Mouse (Mus musculus): ENCODE results near the gene Cfap74. TPM values are rescaled to one million over a fixed set of nuclear protein-coding genes. Genes with fewer than 3 reads are reported as not detected.

Gene Cfap74
- polyA plus RNA-seq, 1 experiment from 2014 or later = 0.07 TPM

DNA sequence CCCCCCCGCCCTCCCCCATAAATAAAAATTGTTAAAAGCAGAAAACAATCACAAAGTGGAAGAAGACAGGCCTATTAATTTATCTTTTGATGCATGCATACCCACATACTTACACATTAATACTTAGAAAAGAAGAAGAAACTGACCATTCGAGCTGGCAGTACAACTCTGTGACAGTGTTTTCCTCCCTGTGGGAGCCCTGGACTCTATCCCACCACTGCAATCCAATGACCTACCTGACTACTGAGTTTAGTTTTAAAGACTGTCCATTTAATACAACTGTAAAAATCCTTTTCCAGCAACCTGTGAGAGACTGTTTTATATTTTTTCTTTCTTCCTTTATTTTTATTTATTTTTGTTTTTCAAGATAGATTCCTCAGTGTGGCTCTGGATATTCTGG, 92.1 kb downstream of the Cfap74 start:
- no peak for ATAC-seq (ENCODE audit: insufficient read depth)
- H3K4me3 ChIP-seq (replicated peaks) = no peak overlapping the region
- WGBS (ENCODE audit: insufficient replicate concordance) = 46% methylated on average over 2 of the region's 2 CpGs

DNA sequence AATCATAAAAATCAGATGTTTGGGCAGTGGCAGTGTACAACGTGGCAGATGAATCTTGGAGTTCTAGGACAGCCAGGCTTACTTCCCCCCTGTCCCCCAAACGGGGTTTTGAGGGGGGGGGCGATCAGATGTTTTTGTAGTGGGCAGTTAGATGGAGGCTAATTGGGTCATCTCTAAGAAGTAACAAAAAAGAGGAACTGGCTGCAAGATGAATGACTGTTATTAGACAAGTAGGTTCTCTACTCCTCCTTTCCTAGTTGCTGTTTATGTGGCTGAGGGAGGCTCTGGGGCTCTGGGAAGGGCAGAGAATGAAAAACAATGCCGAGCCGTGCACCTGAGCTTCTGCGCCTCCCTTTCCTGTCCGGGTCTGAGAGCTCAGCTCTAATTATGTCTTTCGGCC, 96.1 kb downstream of the Cfap74 start:
- no peak for ATAC-seq (ENCODE audit: insufficient read depth)
- Histone ChIP-seq H3K27me3 (no peaks in the 10 kb centered on the region), H3K27ac (replicated peaks) (no peak overlapping the region), H3K4me3 (replicated peaks) (no peak overlapping the region), H3K9ac (no peak overlapping the region), H3K9me3 (replicated peaks) (no peaks in the 10 kb centered on the region), H3K4me1 (replicated peaks) (peaks cover 50% of the 10 kb centered on the region), H3K4me2 (no peak overlapping the region), H3K36me3 (replicated peaks) (no peaks in the 10 kb centered on the region)
- WGBS (ENCODE audit: insufficient replicate concordance) = 21% methylated on average over 8 of the region's 8 CpGs

More for the DNA sequence above, 92.1 kb downstream of the Cfap74 start:
- Histone ChIP-seq H3K9me3 (replicated peaks) (no peaks in the 10 kb centered on the region), H3K4me2 (no peak overlapping the region), H3K4me1 (replicated peaks) (peaks cover 44% of the 10 kb centered on the region), H3K27me3 (no peaks in the 10 kb centered on the region), H3K9ac (no peak overlapping the region), H3K27ac (replicated peaks) (no peak overlapping the region), H3K36me3 (replicated peaks) (no peaks in the 10 kb centered on the region)

DNA sequence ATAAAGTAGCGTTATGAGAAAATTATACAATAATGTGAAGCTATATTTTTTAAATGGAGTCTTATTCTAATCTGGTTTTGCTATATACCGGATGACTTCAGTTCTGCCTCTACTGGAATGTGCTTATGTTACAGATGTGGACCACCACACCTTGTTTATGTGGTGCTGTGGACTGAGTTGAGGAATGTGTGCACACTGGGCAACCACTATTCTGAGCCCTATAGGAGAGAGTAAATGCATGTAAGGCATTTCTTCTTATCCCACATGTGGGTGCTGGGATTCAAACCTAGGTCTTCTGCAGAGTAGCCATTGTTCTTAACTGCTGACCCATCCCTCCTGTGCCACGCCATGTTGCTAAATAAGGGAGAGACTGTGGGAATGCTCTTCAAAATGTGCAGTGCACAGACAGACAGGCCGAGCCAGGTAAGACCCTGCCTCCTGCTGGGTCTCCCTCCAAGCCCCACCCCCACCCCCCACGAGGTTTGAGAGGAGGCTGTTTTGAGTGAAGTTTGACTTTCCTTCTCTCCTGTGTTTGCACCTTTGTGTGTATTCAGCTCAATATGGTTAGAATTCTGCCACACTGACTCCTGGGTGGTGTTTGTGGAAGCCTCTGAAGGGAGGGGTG, 96.8 kb downstream of the Cfap74 start:
- H3K4me3 ChIP-seq (replicated peaks) = no peak overlapping the region
- no peak for ATAC-seq (ENCODE audit: insufficient read depth)
- H3K36me3 ChIP-seq (replicated peaks) = no peaks in the 10 kb centered on the region
- H3K4me1 ChIP-seq (replicated peaks) = peaks cover 52% of the 10 kb centered on the region
- H3K4me2 ChIP-seq = no peak overlapping the region
- no peaks in the 10 kb centered on the region for H3K9me3 ChIP-seq (replicated peaks)
- H3K9ac ChIP-seq = no peak overlapping the region; the same call in 1 of the 2 replicates
- no peaks in the 10 kb centered on the region for H3K27me3 ChIP-seq
- H3K27ac ChIP-seq (replicated peaks) = no peak overlapping the region
- 73% methylated on average over 5 of the region's 5 CpGs for WGBS (ENCODE audit: insufficient replicate concordance)

DNA sequence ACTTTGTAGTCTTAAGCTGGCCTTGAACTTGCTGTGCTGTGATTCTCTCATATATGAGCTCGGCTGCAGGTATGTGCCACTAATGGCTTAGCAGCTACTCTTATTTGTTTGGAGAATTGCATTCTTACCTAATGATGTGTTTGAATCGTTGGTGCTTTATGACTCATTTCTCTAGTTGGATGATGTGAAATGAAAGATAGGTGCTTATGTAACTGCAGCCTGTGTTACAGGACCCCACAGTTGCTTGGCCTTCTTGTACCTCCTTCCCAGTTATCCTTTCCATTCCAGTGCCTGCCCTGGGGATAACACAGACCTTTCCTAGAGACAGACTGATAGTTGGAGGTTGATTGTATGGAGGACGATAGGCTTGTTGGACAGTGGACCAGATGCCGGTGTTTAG, 99.6 kb downstream of the Cfap74 start:
- no peaks in the 10 kb centered on the region for H3K9me3 ChIP-seq (replicated peaks)
- WGBS (ENCODE audit: insufficient replicate concordance) = 75% methylated on average over 4 of the region's 4 CpGs
- no peak overlapping the region for H3K4me3 ChIP-seq (replicated peaks)
- no peak overlapping the region for H3K9ac ChIP-seq
- H3K4me2 ChIP-seq = no peak overlapping the region
- no peaks in the 10 kb centered on the region for H3K27me3 ChIP-seq
- ATAC-seq (ENCODE audit: insufficient read depth) = no peak
- no peaks in the 10 kb centered on the region for H3K36me3 ChIP-seq (replicated peaks)
- H3K27ac ChIP-seq (replicated peaks) = no peak overlapping the region
- H3K4me1 ChIP-seq (replicated peaks) = peaks cover 38% of the 10 kb centered on the region

DNA sequence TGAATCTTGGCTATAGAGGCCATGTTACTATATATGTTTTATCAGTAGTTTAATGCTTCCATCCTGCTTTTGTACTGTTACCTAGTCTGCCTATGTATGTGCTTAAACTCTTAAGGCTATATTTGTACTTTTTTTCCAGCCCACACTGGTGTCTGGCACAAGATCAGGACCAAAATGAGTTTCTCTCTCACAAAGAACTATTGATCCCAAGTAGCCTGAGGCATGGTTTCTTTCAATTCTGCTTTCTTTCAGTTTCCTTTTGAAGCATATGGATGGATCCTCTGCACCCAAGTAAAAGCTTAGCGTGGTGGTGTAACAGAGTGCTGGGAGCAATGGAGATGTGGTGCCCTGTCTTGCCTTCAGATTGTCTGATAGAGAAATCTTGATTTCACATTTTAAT, 102.0 kb downstream of the Cfap74 start:
- no peak overlapping the region for H3K4me2 ChIP-seq
- WGBS (ENCODE audit: insufficient replicate concordance) = 89% methylated on average over 1 of the region's 1 CpGs
- H3K36me3 ChIP-seq (replicated peaks) = no peaks in the 10 kb centered on the region
- no peak overlapping the region for H3K27ac ChIP-seq (replicated peaks)
- ATAC-seq (ENCODE audit: insufficient read depth) = no peak
- no peak overlapping the region for H3K4me3 ChIP-seq (replicated peaks)
- no peaks in the 10 kb centered on the region for H3K27me3 ChIP-seq
- H3K9ac ChIP-seq = no peak overlapping the region
- peaks cover 17% of the 10 kb centered on the region for H3K4me1 ChIP-seq (replicated peaks)
- H3K9me3 ChIP-seq (replicated peaks) = no peaks in the 10 kb centered on the region

DNA sequence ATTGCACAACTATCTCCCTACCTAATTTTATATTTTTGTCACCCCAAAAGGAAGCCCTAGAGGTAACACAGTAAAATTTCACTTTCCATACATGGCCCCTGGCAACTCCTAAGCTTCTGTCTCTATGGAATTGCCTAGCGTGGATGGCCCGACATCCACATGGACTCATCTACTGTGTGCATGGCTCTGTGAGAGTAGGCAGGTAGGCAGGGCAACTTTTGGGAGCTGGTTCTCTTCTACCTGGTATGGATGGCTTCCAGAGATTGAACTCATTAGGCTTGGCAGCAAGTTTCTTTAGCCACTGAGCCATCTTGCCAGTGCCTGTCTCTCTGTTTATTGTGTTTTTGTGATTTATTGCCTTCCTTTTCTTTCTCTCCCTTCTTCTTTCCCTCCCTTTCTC, 105.8 kb downstream of the Cfap74 start:
- H3K4me1 ChIP-seq (replicated peaks) = 0 out of 2 replicates have a peak, but pooled peaks cover 5% of the 10 kb centered on the region
- no peak overlapping the region for H3K27ac ChIP-seq (replicated peaks)
- no peak overlapping the region for H3K4me3 ChIP-seq (replicated peaks)
- ATAC-seq (ENCODE audit: insufficient read depth) = no peak
- no peaks in the 10 kb centered on the region for H3K27me3 ChIP-seq
- 82% methylated on average over 2 of the region's 2 CpGs for WGBS (ENCODE audit: insufficient replicate concordance)
- H3K9me3 ChIP-seq (replicated peaks) = no peaks in the 10 kb centered on the region
- H3K9ac ChIP-seq = no peak overlapping the region
- peaks cover 3% of the 10 kb centered on the region; the same call in 1 of the 2 replicates for H3K36me3 ChIP-seq (replicated peaks)
- no peak overlapping the region for H3K4me2 ChIP-seq

Other genes with a start within 250 kb of the Cfap74 start
- gene Ski, start 186.6 kb upstream of the Cfap74 start, polyA plus RNA-seq (2015; fragmentation: Nextera tagmentation; extraction: Ambion mirVana) = 2.1 and 2.6 TPM in 2 replicates
- 18.2 and 19.7 TPM in 2 replicates for gene Faap20, start 159.4 kb upstream of the Cfap74 start, polyA plus RNA-seq (2015; fragmentation: Nextera tagmentation; extraction: Ambion mirVana)
- 2.4 and 4.3 TPM in 2 replicates for gene Prkcz, start 47.8 kb upstream of the Cfap74 start, polyA plus RNA-seq (2015; fragmentation: Nextera tagmentation; extraction: Ambion mirVana)
- gene Gabrd, start 11.1 kb upstream of the Cfap74 start, polyA plus RNA-seq (2015; fragmentation: Nextera tagmentation; extraction: Ambion mirVana) = not detected in 2 replicates
- gene Tmem52, start 59.9 kb downstream of the Cfap74 start, polyA plus RNA-seq (2015; fragmentation: Nextera tagmentation; extraction: Ambion mirVana) = 0.50 TPM in 1 of 2 replicates, not detected in the other
- gene Gnb1, start 82.2 kb downstream of the Cfap74 start, polyA plus RNA-seq (2015; fragmentation: Nextera tagmentation; extraction: Ambion mirVana) = 100 and 106 TPM in 2 replicates
- 46.9 and 51.4 TPM in 2 replicates for gene Nadk, start 153.2 kb downstream of the Cfap74 start, polyA plus RNA-seq (2015; fragmentation: Nextera tagmentation; extraction: Ambion mirVana)
- 5.4 and 5.9 TPM in 2 replicates for gene Slc35e2, start 192.2 kb downstream of the Cfap74 start, polyA plus RNA-seq (2015; fragmentation: Nextera tagmentation; extraction: Ambion mirVana)
- 18.6 and 19.9 TPM in 2 replicates for gene Cdk11b, start 215.7 kb downstream of the Cfap74 start, polyA plus RNA-seq (2015; fragmentation: Nextera tagmentation; extraction: Ambion mirVana)
- not detected in 2 replicates for gene Gm10563, start 236.2 kb downstream of the Cfap74 start, polyA plus RNA-seq (2015; fragmentation: Nextera tagmentation; extraction: Ambion mirVana)
- gene Mmp23, start 244.2 kb downstream of the Cfap74 start, polyA plus RNA-seq (2015; fragmentation: Nextera tagmentation; extraction: Ambion mirVana) = 4.9 TPM in 2 replicates

All from liver, embryonic 15.5 days (tissue).